Mouse (Mus musculus) lung, adult 2 months (tissue): Measurements from ENCODE around the gene Tmem269. TPM values are rescaled to one million over a fixed set of nuclear protein-coding genes. Genes with fewer than 3 reads are reported as not detected.

Experiments used
- DNase-seq: peaks from one replicate; pipeline ENCODE4 v3.0.0; 2022
- H3K4me1 ChIP-seq: fragments of 200-500 bp; 2 replicates; pipeline ENCODE4 v1.6.1; 2011; ENCODE audit warnings: low read length; ENCODE audit not compliant: control insufficient read depth, insufficient read depth
- H3K4me3 ChIP-seq: fragments of 200-500 bp; replicated peaks from 2 replicates; pipeline ENCODE3; 2011; ENCODE audit warnings: low read depth, mild to moderate bottlenecking, control low read depth, low read length; ENCODE audit errors: extremely low read depth
- CTCF ChIP-seq: fragments of 200-500 bp; IDR thresholded peaks from 2 replicates; pipeline ENCODE4 v1.5.1; 2011; ENCODE audit warnings: mild to moderate bottlenecking, low read length, control low read depth; ENCODE audit not compliant: insufficient read depth
- POLR2A ChIP-seq: fragments of 200-500 bp; IDR thresholded peaks from 2 replicates; pipeline ENCODE4 v1.6.1; 2011; ENCODE audit warnings: low read depth, mild to moderate bottlenecking, control low read depth, low read length, borderline replicate concordance; ENCODE audit errors: extremely low read depth
- WGBS: fragments of 180-500 bp; shearing (Covaris S2); methylation state at CpG from one replicate; pipeline ENCODE4 v1.1.7; 2018; 5-methylcytosine and 5-hydroxymethylcytosine counted together
- polyA plus RNA-seq: library from polyadenylated mRNA; depleted of rRNA; stranded (reverse); fragments of >200 nt; gene quantifications from 2 replicates; pipeline ENCODE4 v1.2.3, GENCODE M21; 2012

Tmem269 gene
- polyA plus RNA-seq, 1 experiment, result 0.28 TPM

GRCm38 (mm10) chr4:119216667-119217066 is 1.4 kb downstream of the Tmem269 start:
- TF ChIP-seq CTCF (no peak), POLR2A (no peak)
- H3K4me1 ChIP-seq, result no peaks in the 10 kb centered on the region
- 52% methylated on average over 8 of the region's 8 CpGs for WGBS
- H3K4me3 ChIP-seq, result no peak overlapping the region
- DNase-seq, result no peak

- TF ChIP-seq CTCF, result peak; percentile 91
- no peak for TF ChIP-seq POLR2A
- 16% methylated on average over 8 of the region's 8 CpGs for WGBS
- H3K4me3 ChIP-seq, result no peak overlapping the region
- no peaks in the 10 kb centered on the region for H3K4me1 ChIP-seq
- DNase-seq, result peak; percentile 39
Measured at GRCm38 (mm10) chr4:119204672-119205071, 13.3 kb downstream of the Tmem269 start.

- Histone ChIP-seq H3K4me3 (no peak overlapping the region), H3K4me1 (peaks cover 2% of the 10 kb centered on the region; the same call in 1 of the 2 replicates)
- DNase-seq, result no peak
- TF ChIP-seq POLR2A (no peak), CTCF (no peak)
- 91% methylated on average over 6 of the region's 6 CpGs for WGBS
Measured at GRCm38 (mm10) chr4:119198105-119198504, 19.9 kb downstream of the Tmem269 start.

GRCm38 (mm10) chr4:119195582-119196320 is 22.3 kb downstream of the Tmem269 start:
- 11% methylated on average over 18 of the region's 18 CpGs for WGBS
- H3K4me3 ChIP-seq, result peak overlapping the region; percentile 78
- DNase-seq, result no peak
- TF ChIP-seq POLR2A (no peak), CTCF (no peak)
- peaks cover 2% of the 10 kb centered on the region; the same call in 1 of the 2 replicates for H3K4me1 ChIP-seq

GRCm38 (mm10) chr4:119194909-119195581 is 23.0 kb downstream of the Tmem269 start, which contains the start of gene Svbp:
Gene Svbp (plus strand): TSS chr4:119195306.
- peaks cover 2% of the 10 kb centered on the region; the same call in 1 of the 2 replicates for H3K4me1 ChIP-seq
- H3K4me3 ChIP-seq, result peak within 1 kb of the TSS; percentile 78
- peak; percentile 79 for DNase-seq
- WGBS, result under 1% methylated on average over 47 of the region's 47 CpGs
- no peak for TF ChIP-seq CTCF
- peak; percentile 22; the same call in 1 of the 2 replicates for TF ChIP-seq POLR2A

- Histone ChIP-seq H3K4me1 (peaks cover 2% of the 10 kb centered on the region; the same call in 1 of the 2 replicates), H3K4me3 (no peak overlapping the region)
- DNase-seq, result no peak
- no peak for TF ChIP-seq POLR2A
- TF ChIP-seq CTCF, result no peak
- 89% methylated on average over 4 of the region's 4 CpGs for WGBS
Measured at GRCm38 (mm10) chr4:119192757-119193156, 25.3 kb downstream of the Tmem269 start.

- WGBS, result 63% methylated on average over 3 of the region's 3 CpGs
Measured at GRCm38 (mm10) chr4:119191273-119191672, 26.7 kb downstream of the Tmem269 start.

GRCm38 (mm10) chr4:119190618-119191017 is 27.4 kb downstream of the Tmem269 start:
- WGBS, result 79% methylated on average over 8 of the region's 8 CpGs
- Histone ChIP-seq H3K4me1 (no peaks in the 10 kb centered on the region), H3K4me3 (no peak overlapping the region)
- DNase-seq, result no peak
- no peak for TF ChIP-seq CTCF
- no peak for TF ChIP-seq POLR2A

More at GRCm38 (mm10) chr4:119191273-119191672, 26.7 kb downstream of the Tmem269 start:
- Histone ChIP-seq H3K4me1 (no peaks in the 10 kb centered on the region; the same call in 1 of the 2 replicates), H3K4me3 (no peak overlapping the region)
- DNase-seq, result no peak
- no peak for TF ChIP-seq POLR2A

GRCm38 (mm10) chr4:119189864-119190263 is 28.2 kb downstream of the Tmem269 start, which contains the start of gene Ermap:
Gene Ermap (minus strand): TSS chr4:119190011.
- Histone ChIP-seq H3K4me3 (no peak within 1 kb of the TSS), H3K4me1 (no peaks in the 10 kb centered on the region)
- 60% methylated on average over 6 of the region's 6 CpGs for WGBS
- no peak for DNase-seq
- TF ChIP-seq POLR2A (no peak), CTCF (no peak)
